9 mouse cellular contexts compared by ENCODE assay signal in genomic region chr19:11911603-11912002, GRCm38 (mm10). TPM values are rescaled to one million over a fixed set of nuclear protein-coding genes. Genes with fewer than 3 reads are reported as not detected.
A peak's percentile ranks its signal among the peaks of the same experiment; 100 is the strongest.
DNase-seq lines count a peak whose midpoint lies in the region; ATAC-seq lines count a peak whose summit lies in the region.
"Had no signal": no experiment of that assay in that cellular context is flagged by ENCODE, and none has a peak within 500 bp of the region (broad histone marks: within the 10 kb centered on the region; RNA-seq: fewer than 3 reads in every experiment).

No protein-coding gene starts in this region.

- no peaks in the 10 kb centered on the region for H3K27me3 ChIP-seq in forebrain, embryonic 14.5 days (replicated peaks; ENCODE audit: control insufficient read depth, insufficient read depth, low read length)

- WGBS in forebrain, embryonic 14.5 days = 5% methylated on average over 16 of the region's 17 CpGs

- peak; percentile 41 for DNase-seq in embryo, embryonic 10 days (ENCODE audit: low spot score)
- no peak for DNase-seq in embryo, embryonic 9.5 days (ENCODE audit: extremely low spot score)
- peak; percentile 2 for DNase-seq in ovary, postnatal 10 days (ENCODE audit: low spot score)
- no peak for DNase-seq in ovary, postnatal 36 days (ENCODE audit: low spot score)
- DNase-seq in forebrain, embryonic 14.5 days (ENCODE audit: low spot score) = no peak
- peak; percentile 30 to 66 for DNase-seq in kidney, postnatal 25 days

- peak overlapping the region; percentile 87 for H3K4me3 ChIP-seq in forebrain, embryonic 14.5 days (ENCODE audit: low read depth, low read length)

- peaks cover 19% of the 10 kb centered on the region for H3K4me1 ChIP-seq in forebrain, embryonic 14.5 days (ENCODE audit: control insufficient read depth, insufficient read depth, low read length)

- peak overlapping the region; percentile 81 for H3K27ac ChIP-seq in forebrain, embryonic 14.5 days (ENCODE audit: low read depth, low read length)

- H3K9ac ChIP-seq in forebrain, embryonic 14.5 days (ENCODE audit: low read length) = peak overlapping the region; percentile 76

- no peaks in the 10 kb centered on the region for H3K9me3 ChIP-seq in forebrain, embryonic 14.5 days (replicated peaks; ENCODE audit: control insufficient read depth, low read length)

- peak overlapping the region; percentile 73 for H3K4me2 ChIP-seq in forebrain, embryonic 14.5 days (ENCODE audit: low read length)

- peak; percentile 27 for ATAC-seq in forebrain, embryonic 14.5 days
- ATAC-seq in megakaryocyte progenitor cell, adult 5-6 weeks (replicated peaks; ENCODE audit: poor library complexity) = peak; percentile 33; the same call in 1 of the 2 replicates
- no peak for ATAC-seq in monocyte, adult 5-6 weeks (replicated peaks; ENCODE audit: insufficient number of reproducible peaks, low FRiP score, low TSS enrichment, poor library complexity, severe bottlenecking)

- H3K36me3 ChIP-seq in forebrain, embryonic 14.5 days (ENCODE audit: control insufficient read depth, insufficient read depth, low read length) = peaks cover 13% of the 10 kb centered on the region

RNA-seq across cellular contexts. Expression of gene Patl1, which starts 0.6 kb away (rescaled TPM):
- 16.1 and 21.2 TPM in 2 replicates for polyA plus RNA-seq in forebrain, embryonic 14.5 days (2014; fragmentation: Nextera tagmentation; extraction: Ambion mirVana)
- 40.1 and 41.7 TPM in 2 replicates for total RNA-seq in megakaryocyte progenitor cell, adult 5-6 weeks (2015)
- total RNA-seq in megakaryocyte progenitor cell, adult 5-6 weeks (2017) = 11.6 and 12.0 TPM in 2 replicates
- 15.1 to 24.9 TPM (median 16.0 TPM) in 3 replicates for total RNA-seq in monocyte, adult 5-6 weeks (2017)

RNA-seq across cellular contexts. Expression of gene Olfr1420, which starts 25.2 kb away (rescaled TPM):
- not detected in 2 replicates for polyA plus RNA-seq in forebrain, embryonic 14.5 days (2014; fragmentation: Nextera tagmentation; extraction: Ambion mirVana)
- total RNA-seq in megakaryocyte progenitor cell, adult 5-6 weeks (2015) = not detected in 2 replicates
- total RNA-seq in megakaryocyte progenitor cell, adult 5-6 weeks (2017) = not detected in 2 replicates
- not detected in 3 replicates for total RNA-seq in monocyte, adult 5-6 weeks (2017)
- total RNA-seq: gastrocnemius, postnatal 4 days had no signal

RNA-seq across cellular contexts. Expression of gene Olfr1419, which starts 36.7 kb away (rescaled TPM):
- polyA plus RNA-seq in forebrain, embryonic 14.5 days (2014; fragmentation: Nextera tagmentation; extraction: Ambion mirVana) = not detected in 2 replicates
- not detected in 2 replicates for total RNA-seq in megakaryocyte progenitor cell, adult 5-6 weeks (2015)
- total RNA-seq in megakaryocyte progenitor cell, adult 5-6 weeks (2017) = not detected in 2 replicates
- total RNA-seq in monocyte, adult 5-6 weeks (2017) = not detected in 3 replicates
- total RNA-seq: gastrocnemius, postnatal 4 days had no signal

RNA-seq across cellular contexts. Expression of gene Olfr1418, which starts 50.7 kb away (rescaled TPM):
- not detected in 2 replicates for polyA plus RNA-seq in forebrain, embryonic 14.5 days (2014; fragmentation: Nextera tagmentation; extraction: Ambion mirVana)
- total RNA-seq in megakaryocyte progenitor cell, adult 5-6 weeks (2015) = not detected in 2 replicates
- not detected in 2 replicates for total RNA-seq in megakaryocyte progenitor cell, adult 5-6 weeks (2017)
- not detected in 3 replicates for total RNA-seq in monocyte, adult 5-6 weeks (2017)
- total RNA-seq: gastrocnemius, postnatal 4 days had no signal

RNA-seq across cellular contexts. Expression of gene Osbp, which starts 54.1 kb away (rescaled TPM):
- 7.2 and 7.4 TPM in 2 replicates for polyA plus RNA-seq in forebrain, embryonic 14.5 days (2014; fragmentation: Nextera tagmentation; extraction: Ambion mirVana)
- 35.3 and 40.5 TPM in 2 replicates for total RNA-seq in megakaryocyte progenitor cell, adult 5-6 weeks (2015)
- 42.1 and 50.8 TPM in 2 replicates for total RNA-seq in megakaryocyte progenitor cell, adult 5-6 weeks (2017)
- total RNA-seq in monocyte, adult 5-6 weeks (2017) = 22.1 to 45.4 TPM (median 25.4 TPM) in 3 replicates

Comparison
In these comparisons a context has a peak if more than half of its experiments do, and no peak if none do; other contexts are left out.
1. DNase-seq: peak in embryo, embryonic 10 days (single experiment), ovary, postnatal 10 days (single experiment) and kidney, postnatal 25 days (2 of 2); none in embryo, embryonic 9.5 days (single experiment), ovary, postnatal 36 days (single experiment) and forebrain, embryonic 14.5 days (single experiment).